ENCODE assay signal across 8 mouse cellular contexts in the genomic region with DNA sequence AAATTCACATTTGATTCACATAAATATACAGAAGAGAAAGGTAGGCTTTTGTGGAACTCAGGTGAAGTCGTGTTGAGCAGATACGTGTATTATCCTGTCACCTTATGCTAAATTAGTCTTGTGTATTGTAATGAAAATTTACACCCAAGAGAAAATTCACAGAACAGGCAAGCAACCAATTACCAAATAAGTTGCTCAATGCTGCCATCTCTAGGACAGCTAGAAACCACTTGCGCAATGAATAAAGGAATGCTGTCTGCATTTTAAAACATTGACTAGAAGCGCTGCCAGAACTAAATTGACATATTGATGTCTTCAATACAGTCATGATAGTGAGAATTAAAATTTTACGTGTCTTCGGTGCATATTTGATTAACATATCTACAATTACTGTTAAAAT. TPM values are rescaled to one million over a fixed set of nuclear protein-coding genes. Genes with fewer than 3 reads are reported as not detected.
DNase-seq lines count a peak whose midpoint lies in the region; ATAC-seq and TF ChIP-seq lines count a peak whose summit lies in the region.

No protein-coding gene starts in this region.

- H3K4me3 ChIP-seq in intestine, postnatal 0 days (ENCODE audit: low read depth, low read length) = no peak overlapping the region
- no peak overlapping the region for H3K4me3 ChIP-seq in intestine, embryonic 15.5 days (replicated peaks)

- no peak for ATAC-seq in intestine, postnatal 0 days
- ATAC-seq in intestine, embryonic 15.5 days = no peak

- no peaks in the 10 kb centered on the region for H3K36me3 ChIP-seq in intestine, postnatal 0 days (ENCODE audit: control insufficient read depth, insufficient read depth)
- no peaks in the 10 kb centered on the region for H3K36me3 ChIP-seq in intestine, embryonic 15.5 days

- H3K9me3 ChIP-seq in intestine, postnatal 0 days (ENCODE audit: control insufficient read depth) = no peaks in the 10 kb centered on the region
- no peaks in the 10 kb centered on the region for H3K9me3 ChIP-seq in intestine, embryonic 15.5 days

- H3K27ac ChIP-seq in intestine, postnatal 0 days (ENCODE audit: low read depth, low read length) = no peak overlapping the region
- H3K27ac ChIP-seq in intestine, embryonic 15.5 days = no peak overlapping the region

- 0 out of 2 replicates have a peak, but pooled peaks cover 2% of the 10 kb centered on the region for H3K4me1 ChIP-seq in intestine, postnatal 0 days (replicated peaks; ENCODE audit: control insufficient read depth, insufficient read depth, low read length)
- H3K4me1 ChIP-seq in intestine, embryonic 15.5 days (replicated peaks) = peaks cover 20% of the 10 kb centered on the region

- no peak overlapping the region for H3K9ac ChIP-seq in intestine, postnatal 0 days (ENCODE audit: low read depth, low read length)
- H3K9ac ChIP-seq in intestine, embryonic 15.5 days = no peak overlapping the region

- DNase-seq in thymus, postnatal 0 days (ENCODE audit: low spot score) = peak; percentile 52
- DNase-seq in thymus, adult 18-20 months = no peak
- peak; percentile 27 to 64 for DNase-seq in cerebellum, postnatal 25 days
- DNase-seq in mesoderm, embryonic 11.5 days (ENCODE audit: low read depth, low spot score) = peak; percentile 59
- no peak for DNase-seq in natural killer cell, adult 2 months (ENCODE audit: low spot score in 2 of 2)
- no peak for DNase-seq in frontal cortex, postnatal 14 days (ENCODE audit: low spot score in 2 of 2)

- WGBS in intestine, postnatal 0 days = 14% methylated on average over 6 of the region's 6 CpGs
- 12% methylated on average over 6 of the region's 6 CpGs for WGBS in intestine, embryonic 15.5 days

- H3K4me2 ChIP-seq in intestine, postnatal 0 days (replicated peaks; ENCODE audit: low read depth) = no peak overlapping the region
- no peak overlapping the region for H3K4me2 ChIP-seq in intestine, embryonic 15.5 days (replicated peaks)

- peaks cover 33% of the 10 kb centered on the region for H3K27me3 ChIP-seq in intestine, postnatal 0 days (replicated peaks; ENCODE audit: control insufficient read depth, insufficient read depth, low read length)
- H3K27me3 ChIP-seq in intestine, embryonic 15.5 days (replicated peaks) = 0 out of 2 replicates have a peak, but pooled peaks cover 6% of the 10 kb centered on the region

- peak; percentile 75 for TF ChIP-seq CTCF in intestine, postnatal 0 days (IDR thresholded peaks at IDR 0.05; ENCODE audit: low read depth)

RNA-seq across cellular contexts. Expression of a gene that starts 2.9 kb away (rescaled TPM):
- 0.70 and 0.95 TPM in 2 replicates for polyA plus RNA-seq in intestine, postnatal 0 days (2015; fragmentation: Nextera tagmentation; extraction: Ambion mirVana)
- 2.7 and 3.3 TPM in 2 replicates for polyA plus RNA-seq in intestine, embryonic 15.5 days (2015; fragmentation: Nextera tagmentation; extraction: Ambion mirVana)
- polyA plus RNA-seq in thymus, postnatal 0 days (2015; fragmentation: Nextera tagmentation; extraction: Ambion mirVana) = 0.53 and 0.72 TPM in 2 replicates

RNA-seq across cellular contexts. Expression of a gene that starts 22.1 kb away (rescaled TPM):
- polyA plus RNA-seq in intestine, postnatal 0 days (2015; fragmentation: Nextera tagmentation; extraction: Ambion mirVana) = 7.4 and 7.5 TPM in 2 replicates
- polyA plus RNA-seq in intestine, embryonic 15.5 days (2015; fragmentation: Nextera tagmentation; extraction: Ambion mirVana) = 9.8 and 10.2 TPM in 2 replicates
- 7.2 and 7.6 TPM in 2 replicates for polyA plus RNA-seq in thymus, postnatal 0 days (2015; fragmentation: Nextera tagmentation; extraction: Ambion mirVana)

Comparison
In these comparisons a context has a peak if more than half of its experiments do, and no peak if none do; other contexts are left out.
1. DNase-seq: peak in thymus, postnatal 0 days (single experiment), cerebellum, postnatal 25 days (2 of 2) and mesoderm, embryonic 11.5 days (single experiment); none in thymus, adult 18-20 months (0 of 2), natural killer cell, adult 2 months (0 of 2) and frontal cortex, postnatal 14 days (0 of 2).